Mouse (Mus musculus) ES-Bruce4 (cell line): ENCODE data around the gene Pspn. TPM values are rescaled to one million over a fixed set of nuclear protein-coding genes. Genes with fewer than 3 reads are reported as not detected.
A peak's percentile ranks its signal among the peaks of the same experiment; 100 is the strongest.

Experiments used
- H3K27ac ChIP-seq: 2 replicates; pipeline ENCODE4 v1.5.1; 2012; ENCODE audit warnings: low read length, inconsistent platforms; ENCODE audit not compliant: insufficient read depth
- H3K27me3 ChIP-seq: 2 replicates; pipeline ENCODE4 v1.6.1; 2012; ENCODE audit warnings: mild to moderate bottlenecking, low read length, inconsistent platforms; ENCODE audit not compliant: control insufficient read depth, poor library complexity, insufficient read depth, severe bottlenecking
- H3K36me3 ChIP-seq: 2 replicates; pipeline ENCODE4 v1.6.1; 2012; ENCODE audit warnings: inconsistent platforms, mild to moderate bottlenecking, low read length, moderate library complexity; ENCODE audit not compliant: control insufficient read depth, poor library complexity, insufficient read depth, severe bottlenecking
- H3K4me1 ChIP-seq: one replicate; pipeline ENCODE4 v1.8.1; 2011; ENCODE audit warnings: low read length; ENCODE audit not compliant: control insufficient read depth, insufficient read depth
- H3K4me3 ChIP-seq: 2 replicates; pipeline ENCODE4 v1.5.1; 2011; ENCODE audit warnings: low read depth, mild to moderate bottlenecking, low read length
- H3K9ac ChIP-seq: 2 replicates; pipeline ENCODE4 v1.6.1; 2012; ENCODE audit warnings: low read depth, mild to moderate bottlenecking, inconsistent platforms; ENCODE audit not compliant: poor library complexity, severe bottlenecking
- H3K9me3 ChIP-seq: replicated peaks from 2 replicates; pipeline ENCODE4 v1.6.1; 2012; ENCODE audit warnings: mild to moderate bottlenecking, low read length, inconsistent platforms; ENCODE audit not compliant: control insufficient read depth, poor library complexity, insufficient read depth, severe bottlenecking
- CTCF ChIP-seq: IDR thresholded peaks from one replicate; pipeline ENCODE4 v1.8.1; 2011; ENCODE audit warnings: low read depth, low read length
- EP300 ChIP-seq: IDR thresholded peaks from 2 replicates; pipeline ENCODE4 v1.6.1; 2011; ENCODE audit warnings: low read depth, low read length; ENCODE audit not compliant: insufficient read depth
- POLR2A ChIP-seq: IDR thresholded peaks from one replicate; pipeline ENCODE4 v1.8.1; 2011; ENCODE audit warnings: low read length; ENCODE audit not compliant: insufficient read depth
- polyA plus RNA-seq: library from polyadenylated mRNA; stranded (reverse); fragments of >200 nt; gene quantifications from 2 replicates; pipeline ENCODE4 v1.2.4, GENCODE M21; 2011; ENCODE audit warnings: low read depth; ENCODE audit not compliant: missing spikeins, insufficient read depth, insufficient read length

Gene Pspn
- not detected in 2 replicates for polyA plus RNA-seq

DNA sequence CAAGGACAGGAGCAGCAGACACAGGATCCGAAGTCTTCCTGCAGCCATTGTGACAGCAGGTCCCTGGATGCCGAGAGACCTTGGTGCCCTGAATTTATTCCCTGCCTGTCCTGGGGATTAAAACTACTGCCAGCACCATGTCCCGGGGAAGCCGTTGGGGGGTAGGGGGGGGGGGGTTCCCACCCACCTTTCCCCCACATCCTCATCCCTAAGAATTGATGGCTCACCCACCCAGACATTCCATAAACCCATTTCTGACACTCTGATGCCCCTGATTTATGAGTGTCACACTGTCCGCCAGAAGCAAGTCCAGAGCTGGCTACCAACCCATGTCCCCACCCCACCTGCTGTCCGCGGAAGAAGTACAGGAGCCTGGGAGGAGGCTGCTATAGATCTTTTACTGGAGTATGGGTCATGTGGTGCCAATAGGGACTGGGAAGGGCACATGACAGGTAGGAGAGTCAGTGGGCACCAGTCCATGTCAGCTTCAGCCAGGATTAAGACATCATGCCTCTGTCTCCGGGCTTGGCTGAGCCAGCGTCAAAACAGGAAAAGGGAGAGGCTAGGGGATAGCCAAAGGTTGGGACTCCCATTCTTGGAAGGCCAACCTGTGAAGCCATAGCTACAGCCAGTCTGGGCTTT, at the start of gene Pspn:
Gene Pspn (minus strand): TSS at position 51 of the 642 bp plus-strand sequence.
- Histone ChIP-seq H3K27me3 (no peaks in the 10 kb centered on the region), H3K9me3 (no peaks in the 10 kb centered on the region), H3K27ac (no peak within 1 kb of the TSS), H3K4me1 (no peaks in the 10 kb centered on the region), H3K36me3 (peaks cover 26% of the 10 kb centered on the region), H3K4me3 (no peak within 1 kb of the TSS), H3K9ac (no peak within 1 kb of the TSS)
- TF ChIP-seq POLR2A (no peak), EP300 (no peak), CTCF (no peak)

DNA sequence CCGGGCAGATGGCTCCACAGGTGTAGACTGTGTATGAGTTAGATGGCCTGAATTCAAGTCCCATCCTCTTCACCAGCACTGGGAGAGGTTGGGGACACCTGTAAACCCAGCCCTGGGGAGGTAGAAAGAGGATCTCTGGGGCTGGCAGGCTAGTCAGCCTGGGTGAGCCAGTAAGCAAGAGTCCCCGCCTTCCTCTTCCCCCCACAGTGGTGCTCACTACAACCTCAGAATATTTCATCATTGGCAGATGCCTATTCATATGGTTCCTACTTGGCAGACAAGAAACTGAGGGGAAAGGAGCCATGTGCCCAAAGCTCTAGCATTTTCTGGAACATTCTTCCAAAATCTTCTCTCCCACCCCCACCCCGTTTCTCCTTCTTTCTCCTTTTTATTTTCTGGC, 49.0 kb upstream of the Pspn start:
- H3K36me3 ChIP-seq = no peaks in the 10 kb centered on the region
- TF ChIP-seq CTCF (no peak), EP300 (no peak), POLR2A (no peak)
- no peaks in the 10 kb centered on the region for H3K27me3 ChIP-seq

DNA sequence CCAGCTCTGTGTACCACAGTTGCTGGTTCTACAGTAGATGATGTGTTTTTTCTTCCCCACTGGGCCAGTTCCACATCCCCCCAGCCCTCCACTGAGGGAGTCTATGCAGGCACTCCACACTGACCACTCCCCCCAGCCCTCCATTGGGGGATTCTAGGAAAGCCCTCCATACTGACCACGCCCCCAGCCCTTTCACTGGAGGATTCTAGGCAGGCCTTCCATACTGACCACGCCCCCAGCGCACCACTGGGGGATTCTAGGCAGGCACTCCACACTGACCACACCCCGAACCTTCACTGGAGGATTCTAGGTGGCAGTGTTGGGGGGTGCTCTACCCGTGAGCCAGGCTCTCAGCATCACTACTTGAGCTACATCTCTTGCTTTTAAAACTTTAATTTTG, 47.6 kb upstream of the Pspn start:
- H3K4me1 ChIP-seq = peaks cover 2% of the 10 kb centered on the region

More for the DNA sequence above, 49.0 kb upstream of the Pspn start:
- H3K9me3 ChIP-seq = no peaks in the 10 kb centered on the region
- no peak overlapping the region for H3K27ac ChIP-seq
- no peak overlapping the region for H3K4me3 ChIP-seq
- H3K9ac ChIP-seq = no peak overlapping the region
- H3K4me1 ChIP-seq = peaks cover 2% of the 10 kb centered on the region

DNA sequence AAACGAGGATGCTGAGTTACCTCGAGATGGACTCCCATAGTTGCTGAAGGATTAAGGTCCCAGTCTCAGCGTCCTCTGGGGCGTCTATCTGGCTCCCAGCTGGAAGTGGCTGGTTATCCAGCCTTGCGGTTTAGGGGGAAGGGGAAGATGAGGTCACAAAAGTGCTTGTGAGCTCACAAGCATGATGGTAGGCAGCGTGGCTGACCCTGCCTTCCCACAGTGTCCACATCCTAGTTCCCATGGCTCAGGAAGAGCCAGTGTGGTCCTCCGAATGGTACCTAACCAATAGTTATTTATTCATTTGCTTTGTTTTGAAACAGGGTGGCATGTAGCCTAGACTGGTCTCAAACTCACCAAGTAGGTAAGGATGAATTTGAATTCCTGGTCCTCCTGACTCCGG, 41.7 kb upstream of the Pspn start, which contains the start of gene Slc25a41:
Gene Slc25a41 (minus strand): TSS at position 101 of the 400 bp plus-strand sequence.
- no peaks in the 10 kb centered on the region for H3K36me3 ChIP-seq
- no peak within 1 kb of the TSS for H3K4me3 ChIP-seq
- no peaks in the 10 kb centered on the region for H3K4me1 ChIP-seq
- no peaks in the 10 kb centered on the region for H3K9me3 ChIP-seq
- TF ChIP-seq CTCF = no peak
- TF ChIP-seq EP300 = no peak
- no peak for TF ChIP-seq POLR2A
- H3K27me3 ChIP-seq = no peaks in the 10 kb centered on the region
- no peak within 1 kb of the TSS for H3K27ac ChIP-seq
- H3K9ac ChIP-seq = no peak within 1 kb of the TSS

More for the DNA sequence above, 47.6 kb upstream of the Pspn start:
- TF ChIP-seq EP300 = no peak
- TF ChIP-seq POLR2A = no peak
- no peak overlapping the region for H3K9ac ChIP-seq
- H3K36me3 ChIP-seq = no peaks in the 10 kb centered on the region
- H3K9me3 ChIP-seq = no peaks in the 10 kb centered on the region
- peak overlapping the region; percentile 26 for H3K4me3 ChIP-seq
- no peak overlapping the region for H3K27ac ChIP-seq
- no peaks in the 10 kb centered on the region for H3K27me3 ChIP-seq

DNA sequence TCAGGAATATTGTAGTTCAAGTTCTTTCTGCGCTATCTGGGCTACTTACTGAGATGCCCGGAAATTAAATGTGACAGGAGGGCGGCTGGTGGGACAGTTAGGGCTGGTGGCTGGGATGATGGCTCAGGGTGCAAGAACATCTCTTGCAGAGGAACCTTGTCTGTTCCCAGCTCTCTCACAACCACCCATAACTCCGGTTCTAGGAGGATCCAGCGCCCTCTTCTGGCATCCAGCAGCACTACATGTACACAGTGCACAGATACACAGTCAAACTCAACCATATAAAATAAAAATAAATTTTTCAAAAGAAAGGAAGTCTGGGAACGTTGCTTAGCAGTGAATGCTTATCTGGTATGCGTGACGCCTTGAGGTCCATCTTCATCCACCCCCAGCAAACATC, 39.2 kb upstream of the Pspn start:
- TF ChIP-seq EP300 (no peak), CTCF (peak; percentile 77), POLR2A (no peak)
- Histone ChIP-seq H3K4me1 (no peaks in the 10 kb centered on the region), H3K4me3 (peak overlapping the region; percentile 32; the same call in 1 of the 2 replicates), H3K9ac (peak overlapping the region; percentile 17; the same call in 1 of the 2 replicates), H3K27me3 (no peaks in the 10 kb centered on the region), H3K27ac (no peak overlapping the region), H3K36me3 (no peaks in the 10 kb centered on the region), H3K9me3 (no peaks in the 10 kb centered on the region)

DNA sequence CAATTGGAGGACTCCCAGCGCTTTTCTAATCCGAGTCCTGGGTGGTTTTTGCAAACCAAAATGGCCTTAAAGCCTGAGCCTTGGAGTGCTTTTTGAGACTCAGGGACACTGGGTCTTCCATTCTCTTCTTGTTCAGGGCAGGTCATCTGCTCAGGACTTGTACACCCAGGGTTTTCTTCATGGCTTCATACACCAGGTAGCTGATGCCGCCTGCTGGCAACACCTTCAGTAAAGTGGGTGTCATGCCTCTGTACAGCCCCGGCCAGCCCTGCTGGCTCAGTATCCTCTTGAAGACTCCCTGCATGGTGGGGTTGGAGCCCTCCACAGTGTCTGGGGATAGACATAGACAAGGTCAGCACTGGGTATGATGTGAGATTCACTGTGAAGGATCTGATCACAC, 33.0 kb upstream of the Pspn start:
- H3K27me3 ChIP-seq = no peaks in the 10 kb centered on the region
- peak overlapping the region; percentile 88 for H3K4me3 ChIP-seq
- no peaks in the 10 kb centered on the region for H3K4me1 ChIP-seq
- peaks cover 9% of the 10 kb centered on the region for H3K36me3 ChIP-seq
- peak overlapping the region; percentile 93 for H3K9ac ChIP-seq
- no peaks in the 10 kb centered on the region for H3K9me3 ChIP-seq
- H3K27ac ChIP-seq = no peak overlapping the region; the same call in 1 of the 2 replicates
- TF ChIP-seq EP300 (no peak), CTCF (no peak), POLR2A (no peak)
